Mouse (Mus musculus): ENCODE measurements around the gene Zfp74.

DNA sequence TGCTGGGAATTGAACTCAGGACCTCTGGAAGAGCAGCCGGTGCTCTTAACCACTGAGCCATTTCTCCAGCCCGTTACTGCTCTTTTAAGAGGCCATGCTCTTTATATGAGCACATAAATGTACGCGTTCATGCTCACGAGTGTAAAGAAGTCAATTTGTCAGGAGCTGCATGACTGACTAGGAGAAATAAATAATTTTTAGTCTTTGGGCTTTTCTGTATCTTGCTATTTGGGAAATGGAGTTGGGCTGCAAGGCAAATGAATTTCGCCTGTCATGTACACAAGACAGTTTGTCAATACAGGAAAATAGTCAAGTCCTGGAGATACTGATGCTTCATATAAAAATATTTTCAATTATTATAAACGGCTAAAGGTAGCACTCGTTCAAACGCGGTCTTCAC, 803 bp downstream of the Zfp74 start:
- TF ChIP-seq POLR2A (IDR thresholded peaks at IDR 0.05; ENCODE audit: insufficient read length, low read depth) (no peak), POLR2AphosphoS2 (IDR thresholded peaks at IDR 0.05; ENCODE audit: insufficient read length, low read depth) (no peak), MAX (IDR thresholded peaks at IDR 0.05; ENCODE audit: low read depth) (no peak), E2F4 (IDR thresholded peaks at IDR 0.05; ENCODE audit: insufficient read depth) (no peak), TCF12 (IDR thresholded peaks at IDR 0.05; ENCODE audit: insufficient read depth, poor library complexity, severe bottlenecking) (no peak), MYOD1 (IDR thresholded peaks at IDR 0.05; ENCODE audit: control insufficient read depth in 1 of 3, insufficient read length in 2 of 3, low read depth in 2 of 3) (no peak), MYOG (IDR thresholded peaks at IDR 0.05; ENCODE audit: control insufficient read depth in 1 of 3, insufficient read depth in 1 of 3, insufficient read length in 2 of 3, low read depth in 2 of 3) (no peak), CEBPB (IDR thresholded peaks at IDR 0.05; ENCODE audit: insufficient read depth, poor library complexity, severe bottlenecking) (no peak), USF1 (IDR thresholded peaks at IDR 0.05; ENCODE audit: low read depth) (no peak), SRF (IDR thresholded peaks at IDR 0.05; ENCODE audit: control insufficient read depth, insufficient read length, low read depth) (no peak), TCF3 (IDR thresholded peaks at IDR 0.05; ENCODE audit: insufficient read length, low read depth) (no peak)
